Mouse (Mus musculus): Measurements from ENCODE around the gene Porcn. TPM values are rescaled to one million over a fixed set of nuclear protein-coding genes. Genes with fewer than 3 reads are reported as not detected.

Gene Porcn
- 53.0 and 53.9 TPM in 2 replicates for polyA plus RNA-seq (2015; fragmentation: Nextera tagmentation; extraction: Ambion mirVana)

DNA sequence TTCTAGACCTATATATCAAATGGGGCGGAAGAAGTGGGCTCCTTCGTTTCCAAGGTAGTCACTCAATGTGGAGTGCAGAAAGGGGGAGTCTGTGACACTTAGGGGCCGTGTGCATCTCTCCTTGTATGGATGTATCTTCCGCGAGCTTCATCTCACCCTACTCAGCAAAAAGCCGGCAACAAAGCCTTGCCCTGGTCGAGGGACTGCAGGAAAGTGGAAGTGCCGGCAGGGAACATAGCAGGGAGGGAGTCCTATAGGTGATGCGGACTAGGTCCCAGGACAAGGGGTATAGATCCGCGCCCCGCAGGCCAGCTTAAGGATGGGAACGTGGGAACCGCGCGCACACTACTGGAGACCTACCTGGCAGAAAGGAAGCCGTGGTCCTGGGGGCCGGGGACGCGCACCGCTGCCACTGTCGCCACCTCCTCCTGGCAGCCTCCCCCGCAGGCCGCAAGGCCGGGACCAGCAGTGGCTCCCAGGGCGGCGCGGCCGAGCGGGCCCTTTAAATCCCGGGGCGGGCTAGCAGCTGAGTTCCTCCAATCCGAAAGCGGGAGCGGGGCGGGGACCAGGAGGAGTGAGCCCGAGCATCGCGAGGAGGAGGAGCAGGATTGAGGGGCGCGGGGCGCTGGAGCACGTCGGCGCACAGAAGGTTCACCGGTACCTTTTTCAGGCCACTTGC, at the start of gene Porcn:
Porcn (minus strand) TSS at position 511 of the 679 bp plus-strand sequence.
- peak within 1 kb of the TSS; percentile 55 for H3K4me2 ChIP-seq
- 13% methylated on average over 39 of the region's 46 CpGs for WGBS
- peak; percentile 96 for ATAC-seq (replicated peaks)
- H3K9ac ChIP-seq, result peak within 1 kb of the TSS; percentile 52
- H3K27me3 ChIP-seq (replicated peaks), result no peaks in the 10 kb centered on the region
- no peaks in the 10 kb centered on the region for H3K9me3 ChIP-seq
- peak within 1 kb of the TSS; percentile 71 for H3K27ac ChIP-seq
- peak within 1 kb of the TSS; percentile 50 for H3K4me3 ChIP-seq
- H3K36me3 ChIP-seq (replicated peaks), result no peaks in the 10 kb centered on the region
- peaks cover 5% of the 10 kb centered on the region; the same call in 1 of the 2 replicates for H3K4me1 ChIP-seq

DNA sequence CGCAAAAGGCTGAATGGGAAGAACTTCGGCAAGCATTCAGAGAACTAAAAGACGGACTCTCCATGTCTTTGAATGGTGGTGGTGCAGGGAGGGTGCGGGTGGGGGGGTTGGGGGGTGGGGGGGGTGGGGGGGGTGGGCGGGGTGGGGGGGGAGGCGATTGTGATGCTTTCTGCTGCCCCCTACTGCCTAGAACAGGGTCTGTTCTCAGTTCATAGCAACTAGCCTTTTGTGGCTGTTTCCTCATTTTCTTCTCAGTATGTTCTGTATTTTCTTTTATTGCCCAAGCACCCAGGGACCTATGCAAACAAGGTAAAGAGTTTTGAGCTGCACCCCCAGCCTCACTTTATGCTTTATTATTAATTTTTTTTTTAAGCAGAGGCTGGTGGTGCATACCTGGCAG, 49.5 kb upstream of the Porcn start:
- no peak overlapping the region for H3K27ac ChIP-seq
- H3K4me3 ChIP-seq, result no peak overlapping the region
- no peak overlapping the region for H3K9ac ChIP-seq
- H3K36me3 ChIP-seq (replicated peaks), result no peaks in the 10 kb centered on the region
- no peak overlapping the region for H3K4me2 ChIP-seq
- H3K4me1 ChIP-seq, result peaks cover 6% of the 10 kb centered on the region
- H3K27me3 ChIP-seq (replicated peaks), result no peaks in the 10 kb centered on the region
- no peak for ATAC-seq (replicated peaks)
- no peaks in the 10 kb centered on the region for H3K9me3 ChIP-seq
- 29% methylated on average over 4 of the region's 6 CpGs for WGBS

DNA sequence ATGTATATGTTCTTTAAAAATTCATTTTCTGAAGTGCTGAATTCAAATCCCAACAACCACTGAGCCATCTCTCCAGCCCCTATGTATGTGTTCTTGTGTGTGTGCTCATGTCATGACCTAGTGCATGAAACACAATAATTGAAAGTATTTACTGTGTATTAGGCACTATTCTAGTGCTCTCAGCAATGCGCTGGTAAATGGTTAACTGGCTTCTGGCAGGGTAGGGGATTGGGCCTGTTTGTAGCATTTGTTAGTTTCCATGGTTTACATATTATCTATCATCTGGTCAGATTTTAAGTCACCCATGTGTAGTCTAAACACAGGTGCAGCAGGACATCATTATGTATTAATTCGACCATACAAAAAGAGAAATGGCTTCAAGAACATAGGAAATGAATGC, 47.4 kb upstream of the Porcn start:
- Histone ChIP-seq H3K4me2 (no peak overlapping the region), H3K9me3 (no peaks in the 10 kb centered on the region), H3K4me3 (no peak overlapping the region), H3K9ac (no peak overlapping the region), H3K36me3 (replicated peaks) (no peaks in the 10 kb centered on the region), H3K27ac (no peak overlapping the region), H3K27me3 (replicated peaks) (no peaks in the 10 kb centered on the region), H3K4me1 (peaks cover 6% of the 10 kb centered on the region)
- WGBS, result 80% methylated on average over 2 of the region's 2 CpGs
- no peak for ATAC-seq (replicated peaks)

DNA sequence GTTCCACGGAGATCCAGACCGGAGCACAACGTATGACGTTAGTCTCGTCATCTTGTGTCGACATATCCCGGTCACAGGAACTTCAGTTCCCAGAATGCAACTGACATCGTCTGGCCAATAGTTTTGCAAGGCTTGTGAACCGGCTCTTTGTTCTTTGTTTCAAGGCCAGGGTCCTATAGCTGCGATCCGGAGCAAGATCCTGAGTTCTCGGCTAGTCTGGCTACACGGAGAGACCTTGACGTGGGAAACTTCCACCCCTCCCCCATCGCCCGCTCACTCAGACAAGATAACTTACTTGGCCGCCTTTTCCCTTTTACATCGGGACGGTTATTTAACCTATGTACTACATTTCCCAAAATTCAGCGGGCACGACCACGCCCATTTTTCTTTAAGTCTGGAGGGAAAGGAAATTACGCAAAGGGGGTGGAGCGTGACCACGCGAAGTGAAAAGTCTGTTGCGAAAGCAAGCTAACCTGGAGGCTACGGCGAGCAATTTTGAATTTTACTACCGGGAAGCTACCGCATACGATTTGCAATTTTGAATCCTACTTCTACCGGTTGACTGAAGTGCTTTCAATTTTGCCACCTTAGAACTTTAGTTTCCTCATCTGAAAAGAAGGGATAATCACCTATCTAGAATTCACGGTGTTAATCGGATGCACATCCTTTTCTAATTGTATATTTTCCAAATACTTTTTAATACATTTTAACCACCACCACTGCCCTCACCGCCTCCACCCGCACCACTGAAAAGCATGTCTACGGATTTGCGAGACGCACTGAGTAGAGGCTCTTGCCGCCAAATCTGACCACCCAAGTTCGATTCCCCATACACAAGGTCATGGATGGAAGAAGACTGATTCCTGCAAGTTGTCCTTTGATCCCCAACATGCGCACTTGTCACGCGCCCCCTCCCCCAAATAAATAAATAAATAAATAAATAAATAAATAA, 46.3 kb upstream of the Porcn start, which contains the start of gene Ftsj1:
Ftsj1 (minus strand) TSS at position 73 of the 952 bp plus-strand sequence.
- Histone ChIP-seq H3K9ac (peak within 1 kb of the TSS; percentile 60), H3K9me3 (no peaks in the 10 kb centered on the region), H3K36me3 (replicated peaks) (no peaks in the 10 kb centered on the region), H3K4me2 (peak within 1 kb of the TSS; percentile 57), H3K27me3 (replicated peaks) (no peaks in the 10 kb centered on the region), H3K4me3 (peak within 1 kb of the TSS; percentile 51), H3K27ac (peak within 1 kb of the TSS; percentile 84), H3K4me1 (peaks cover 6% of the 10 kb centered on the region)
- 17% methylated on average over 45 of the region's 45 CpGs for WGBS
- peak; percentile 95 for ATAC-seq (replicated peaks)

DNA sequence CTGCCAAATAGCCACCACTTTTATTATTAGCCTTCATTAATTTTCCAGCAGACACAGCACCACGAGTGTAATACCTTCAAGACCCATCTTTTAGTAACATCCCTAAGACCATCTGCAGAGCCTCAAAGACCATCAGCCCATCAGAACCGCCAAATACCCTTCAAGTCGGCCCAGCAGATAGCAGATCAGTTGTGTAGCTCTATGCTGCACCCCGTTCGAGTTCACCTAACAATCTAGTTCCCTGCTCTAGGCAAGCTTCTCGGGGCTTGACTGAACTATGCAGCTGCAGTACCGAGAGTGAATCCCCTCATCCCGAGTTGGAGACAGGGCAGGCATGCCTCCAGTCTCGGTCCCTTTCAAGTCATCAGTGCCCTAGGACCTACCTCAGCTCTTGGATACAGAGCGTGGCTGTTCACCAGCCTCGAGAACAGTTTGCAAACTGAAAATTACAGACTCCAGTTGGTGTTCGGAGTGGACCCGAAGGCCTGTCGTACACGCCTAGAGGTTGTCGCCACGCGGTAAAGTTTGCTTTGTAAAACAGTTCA, 45.5 kb upstream of the Porcn start:
- Histone ChIP-seq H3K36me3 (replicated peaks) (no peaks in the 10 kb centered on the region), H3K4me3 (peak overlapping the region; percentile 51), H3K9me3 (no peaks in the 10 kb centered on the region), H3K4me2 (peak overlapping the region; percentile 57), H3K4me1 (peaks cover 6% of the 10 kb centered on the region), H3K27ac (peak overlapping the region; percentile 48), H3K27me3 (replicated peaks) (no peaks in the 10 kb centered on the region), H3K9ac (peak overlapping the region; percentile 60)
- no peak; the same call in 1 of the 2 replicates for ATAC-seq (replicated peaks)
- WGBS, result 24% methylated on average over 18 of the region's 18 CpGs

DNA sequence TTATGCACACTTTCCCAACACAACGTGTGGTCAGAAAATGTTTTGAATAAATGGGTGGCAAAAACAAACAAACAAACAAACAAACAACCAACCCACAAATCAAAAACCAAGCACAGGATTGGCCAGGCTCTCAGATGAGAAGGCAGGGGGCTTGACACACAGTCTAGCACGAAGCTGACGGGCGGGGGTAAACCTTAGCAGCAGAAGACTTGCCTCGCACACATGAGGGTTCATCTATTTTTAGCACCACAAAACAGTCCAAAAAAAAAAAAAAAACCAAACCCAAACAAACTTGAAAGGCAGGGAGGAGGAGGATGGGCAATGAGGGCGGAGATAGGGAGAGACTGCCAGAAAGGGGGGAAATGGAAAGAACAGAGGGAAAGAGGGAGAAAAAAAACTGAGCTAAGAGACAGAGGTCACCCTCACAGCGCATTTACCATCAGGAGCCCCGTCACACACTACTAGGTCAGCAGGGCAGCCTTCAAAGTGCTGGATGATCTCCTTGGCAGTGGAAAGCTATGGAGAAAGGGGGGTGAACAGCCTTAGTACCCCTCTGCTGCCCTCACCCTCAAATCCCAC, 42.3 kb upstream of the Porcn start:
- no peak overlapping the region for H3K4me2 ChIP-seq
- no peaks in the 10 kb centered on the region for H3K27me3 ChIP-seq (replicated peaks)
- peaks cover 6% of the 10 kb centered on the region for H3K4me1 ChIP-seq
- no peak for ATAC-seq (replicated peaks)
- 91% methylated on average over 8 of the region's 8 CpGs for WGBS
- no peaks in the 10 kb centered on the region for H3K9me3 ChIP-seq
- no peak overlapping the region for H3K9ac ChIP-seq
- no peaks in the 10 kb centered on the region for H3K36me3 ChIP-seq (replicated peaks)
- no peak overlapping the region for H3K27ac ChIP-seq
- H3K4me3 ChIP-seq, result no peak overlapping the region

DNA sequence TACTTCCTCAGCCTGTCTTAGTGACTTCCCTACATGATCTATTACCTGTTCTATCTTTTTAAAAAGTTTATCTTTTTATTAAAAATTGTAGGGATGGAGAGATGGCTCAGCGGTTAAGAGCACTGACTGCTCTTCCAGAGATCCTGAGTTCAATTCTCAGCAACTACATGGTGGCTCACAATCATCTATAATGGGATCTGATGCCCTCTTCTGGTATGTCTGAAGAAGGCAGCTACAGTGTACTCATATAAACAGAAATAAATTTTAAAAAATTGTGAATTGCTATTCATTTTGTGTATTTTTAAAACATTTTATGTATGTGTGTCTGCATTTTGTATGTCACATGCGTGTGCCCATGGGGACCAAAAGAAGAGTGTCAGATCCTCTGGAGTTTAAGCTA, 41.4 kb upstream of the Porcn start:
- no peaks in the 10 kb centered on the region for H3K36me3 ChIP-seq (replicated peaks)

DNA sequence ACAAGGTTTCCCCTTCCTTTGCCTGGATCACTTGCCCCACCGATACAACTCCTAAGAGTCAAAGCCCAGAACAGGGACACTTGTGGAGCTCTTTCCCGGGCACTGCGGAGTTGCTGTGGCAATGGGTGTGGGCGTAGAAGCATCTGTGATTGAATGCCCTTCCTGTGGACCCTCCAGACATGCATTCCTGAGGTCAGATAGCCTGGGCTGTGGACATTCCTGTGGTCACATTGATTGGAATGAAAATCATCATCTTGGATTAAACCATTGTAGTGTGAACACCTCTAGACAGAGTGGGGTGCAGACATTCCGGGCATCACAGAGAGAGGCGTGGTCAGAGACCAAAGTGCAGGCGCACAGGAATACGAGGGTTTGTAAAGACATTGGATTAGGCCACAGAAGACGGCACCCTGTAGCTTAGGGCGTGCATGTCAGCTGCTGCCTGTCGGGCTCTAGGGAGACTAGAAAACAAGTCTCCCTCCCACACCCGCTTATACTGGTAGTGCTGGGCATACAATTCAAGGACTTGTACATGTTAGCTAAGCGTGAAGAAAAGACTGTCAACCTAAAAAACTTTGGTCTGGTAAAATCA, 32.6 kb upstream of the Porcn start:
- H3K9me3 ChIP-seq, result no peaks in the 10 kb centered on the region
- H3K4me2 ChIP-seq, result no peak overlapping the region
- H3K9ac ChIP-seq, result no peak overlapping the region
- no peak for ATAC-seq (replicated peaks)
- H3K27ac ChIP-seq, result no peak overlapping the region
- H3K36me3 ChIP-seq (replicated peaks), result no peaks in the 10 kb centered on the region
- 65% methylated on average over 13 of the region's 13 CpGs for WGBS
- no peaks in the 10 kb centered on the region for H3K27me3 ChIP-seq (replicated peaks)
- no peaks in the 10 kb centered on the region for H3K4me1 ChIP-seq
- no peak overlapping the region for H3K4me3 ChIP-seq

More for the DNA sequence above, 41.4 kb upstream of the Porcn start:
- H3K4me1 ChIP-seq, result peaks cover 6% of the 10 kb centered on the region
- ATAC-seq (replicated peaks), result no peak
- H3K4me3 ChIP-seq, result no peak overlapping the region
- no peaks in the 10 kb centered on the region for H3K27me3 ChIP-seq (replicated peaks)
- H3K9me3 ChIP-seq, result no peaks in the 10 kb centered on the region
- WGBS, result 83% methylated on average over 2 of the region's 2 CpGs
- no peak overlapping the region for H3K27ac ChIP-seq
- H3K9ac ChIP-seq, result no peak overlapping the region
- no peak overlapping the region for H3K4me2 ChIP-seq

DNA sequence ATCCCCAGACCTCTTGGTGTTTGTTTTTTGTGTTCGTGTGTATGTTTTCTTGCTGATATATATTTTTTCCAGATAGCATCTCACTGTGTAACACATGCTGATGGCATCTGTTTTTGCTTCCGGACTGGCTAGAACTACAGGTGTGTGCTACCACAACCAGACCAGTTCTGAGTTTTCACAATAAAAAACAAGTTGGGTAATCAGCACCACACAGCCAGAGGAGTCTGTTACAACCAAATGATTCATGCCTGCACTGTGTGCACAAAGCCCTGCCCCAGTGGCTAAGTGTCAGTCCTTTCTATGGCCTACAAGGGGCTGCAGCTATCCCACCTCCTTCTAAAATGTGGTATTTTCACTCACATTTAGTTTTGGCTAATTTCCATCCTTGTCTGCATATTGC, 30.4 kb upstream of the Porcn start:
- no peak for ATAC-seq (replicated peaks)
- H3K9me3 ChIP-seq, result no peaks in the 10 kb centered on the region
- H3K4me3 ChIP-seq, result no peak overlapping the region
- no peak overlapping the region for H3K4me2 ChIP-seq
- H3K9ac ChIP-seq, result no peak overlapping the region
- H3K27me3 ChIP-seq (replicated peaks), result no peaks in the 10 kb centered on the region
- no peak overlapping the region for H3K27ac ChIP-seq
- H3K4me1 ChIP-seq, result no peaks in the 10 kb centered on the region
- no peaks in the 10 kb centered on the region for H3K36me3 ChIP-seq (replicated peaks)
- 82% methylated on average over 2 of the region's 2 CpGs for WGBS

DNA sequence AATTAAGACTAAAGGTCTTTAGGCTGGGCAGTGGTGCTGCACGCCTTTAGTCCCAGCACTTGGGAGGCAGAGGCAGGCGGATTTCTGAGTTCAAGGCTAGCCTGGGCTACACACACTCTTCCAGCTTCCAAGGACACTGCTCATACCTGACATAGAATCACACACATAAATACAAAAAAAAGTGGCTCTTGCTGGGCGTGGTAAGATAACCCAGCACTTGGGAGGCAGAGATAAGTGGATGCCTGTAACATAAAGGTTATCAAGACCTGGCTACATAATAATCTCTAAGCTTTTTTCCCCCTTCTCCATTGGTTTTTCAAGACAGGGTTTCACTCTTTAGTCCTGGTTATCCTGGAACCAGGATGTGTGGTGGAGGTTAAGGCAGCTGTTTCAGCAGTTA, 27.3 kb upstream of the Porcn start:
- ATAC-seq (replicated peaks), result no peak
- Histone ChIP-seq H3K4me2 (no peak overlapping the region), H3K27me3 (replicated peaks) (no peaks in the 10 kb centered on the region), H3K27ac (no peak overlapping the region), H3K9ac (no peak overlapping the region), H3K4me3 (no peak overlapping the region), H3K36me3 (replicated peaks) (no peaks in the 10 kb centered on the region), H3K9me3 (no peaks in the 10 kb centered on the region), H3K4me1 (no peaks in the 10 kb centered on the region)
- 69% methylated on average over 3 of the region's 3 CpGs for WGBS

DNA sequence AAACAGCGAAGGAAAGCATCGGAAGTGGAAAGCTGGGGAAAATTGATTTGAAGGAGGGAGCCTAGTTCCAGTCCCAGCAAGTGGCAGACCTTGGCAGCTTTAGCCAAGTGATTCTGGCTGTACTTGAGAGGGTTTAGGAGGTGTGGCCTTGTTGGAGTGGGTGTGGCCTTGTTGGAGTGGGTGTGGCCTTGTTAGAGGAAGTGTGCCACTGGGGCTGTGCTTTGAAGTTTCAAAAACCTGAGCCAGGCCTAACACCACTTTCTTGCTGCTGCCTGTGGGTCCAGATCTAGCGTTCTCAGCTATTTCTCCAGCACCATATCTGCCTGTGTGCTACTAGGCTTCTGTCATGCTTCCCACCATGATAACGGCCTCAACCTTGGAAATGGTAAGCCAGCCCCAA, 23.9 kb upstream of the Porcn start:
- WGBS, result 76% methylated on average over 4 of the region's 4 CpGs
- H3K9ac ChIP-seq, result no peak overlapping the region
- H3K4me2 ChIP-seq, result no peak overlapping the region
- no peak overlapping the region for H3K4me3 ChIP-seq
- H3K36me3 ChIP-seq (replicated peaks), result no peaks in the 10 kb centered on the region
- H3K27ac ChIP-seq, result no peak overlapping the region
- H3K27me3 ChIP-seq (replicated peaks), result no peaks in the 10 kb centered on the region
- no peaks in the 10 kb centered on the region for H3K9me3 ChIP-seq
- no peak for ATAC-seq (replicated peaks)
- no peaks in the 10 kb centered on the region for H3K4me1 ChIP-seq

DNA sequence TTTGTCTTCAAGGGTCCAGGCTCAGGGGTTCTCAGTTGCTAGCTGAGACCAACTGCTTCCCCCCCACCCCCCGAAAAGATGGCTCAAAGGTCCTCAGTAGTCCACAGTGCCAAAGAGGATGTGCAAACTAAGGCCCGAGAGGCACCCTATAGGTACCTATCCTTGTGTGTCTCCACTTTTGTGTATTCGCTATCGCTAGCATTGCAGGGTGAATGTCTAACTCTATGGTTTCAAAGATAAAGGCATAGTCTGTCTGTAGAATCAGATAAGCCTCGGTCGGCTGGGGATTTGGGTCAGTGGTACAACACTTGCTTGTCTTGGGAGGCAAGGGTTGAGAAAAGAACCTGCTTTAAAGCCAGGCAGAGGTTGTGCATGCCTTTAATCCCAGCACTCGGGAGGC, 17.1 kb upstream of the Porcn start:
- no peaks in the 10 kb centered on the region for H3K9me3 ChIP-seq
- H3K27me3 ChIP-seq (replicated peaks), result no peaks in the 10 kb centered on the region
- no peak overlapping the region for H3K9ac ChIP-seq
- H3K4me2 ChIP-seq, result no peak overlapping the region
- no peaks in the 10 kb centered on the region for H3K4me1 ChIP-seq
- ATAC-seq (replicated peaks), result no peak
- H3K27ac ChIP-seq, result no peak overlapping the region
- 87% methylated on average over 7 of the region's 7 CpGs for WGBS
- no peak overlapping the region for H3K4me3 ChIP-seq
- no peaks in the 10 kb centered on the region for H3K36me3 ChIP-seq (replicated peaks)

Measured in midbrain, embryonic 15.5 days (tissue).